Mouse (Mus musculus) bone marrow macrophage, adult 2 months (primary cell): ENCODE measurements around the gene Gpatch4.

Source experiments
- CTCF ChIP-seq: IDR thresholded peaks from 2 replicates; pipeline ENCODE4 v1.5.1; 2012; ENCODE audit warnings: low read depth, mild to moderate bottlenecking, low read length, moderate library complexity
- POLR2A ChIP-seq: IDR thresholded peaks from 2 replicates; pipeline ENCODE4 v1.6.1; 2012; ENCODE audit warnings: mild to moderate bottlenecking, low read depth, low read length, borderline replicate concordance

- no peak for TF ChIP-seq CTCF
- TF ChIP-seq POLR2A, result no peak
Observed at GRCm38 (mm10) chr3:88074766-88075165, 31.9 kb downstream of the Gpatch4 start.
